Mouse (Mus musculus) spleen, adult 2 months (tissue): ENCODE measurements at regions not wholly inside any gene's neighbourhood (a gene's known extent, or its start where the extent isn't known, plus 50 kb on each side); places are given as distances from the start of the nearest gene placed in this dataset.

Source experiments
- CTCF ChIP-seq: fragments of 200-500 bp; IDR thresholded peaks from 2 replicates; pipeline ENCODE4 v1.5.1; 2011; ENCODE audit warnings: mild to moderate bottlenecking, inconsistent platforms; ENCODE audit not compliant: insufficient read depth, insufficient read length, insufficient replicate concordance; ENCODE audit errors: extremely low read depth
- POLR2A ChIP-seq: fragments of 200-500 bp; IDR thresholded peaks from 2 replicates; pipeline ENCODE4 v1.6.1; 2011; ENCODE audit warnings: low read depth, low read length, inconsistent platforms

GRCm38 (mm10) chrX:11807883-11808262, 352.3 kb downstream of the Bcor start:
- TF ChIP-seq CTCF (no peak), POLR2A (no peak)
